Mouse (Mus musculus): ENCODE results near the gene Nhej1.

Gene Nhej1

GRCm38 (mm10) chr1:75124346-75125321, at the start of gene Nhej1:
Nhej1 (minus strand) TSS chr1:75125200.
- DNase-seq = peak; percentile 97 to 98

GRCm38 (mm10) chr1:75168472-75169464, 43.8 kb upstream of the Nhej1 start, which contains the start of gene Zfand2b:
Zfand2b (plus strand) TSS chr1:75168646.
- peak; percentile 98 to 99 for DNase-seq

- DNase-seq = no peak
Measured at GRCm38 (mm10) chr1:75168093-75168471, 43.1 kb upstream of the Nhej1 start.

GRCm38 (mm10) chr1:75160256-75160617, 35.2 kb upstream of the Nhej1 start:
- no peak for DNase-seq

GRCm38 (mm10) chr1:75159540-75160255, 34.7 kb upstream of the Nhej1 start:
- no peak for DNase-seq

- DNase-seq = no peak
Measured at GRCm38 (mm10) chr1:75158990-75159389, 34.0 kb upstream of the Nhej1 start.

- no peak for DNase-seq
Measured at GRCm38 (mm10) chr1:75155837-75156236, 30.8 kb upstream of the Nhej1 start.

GRCm38 (mm10) chr1:75148727-75149126, 23.7 kb upstream of the Nhej1 start:
- no peak for DNase-seq

- DNase-seq = no peak
Measured at GRCm38 (mm10) chr1:75147411-75148135, 22.6 kb upstream of the Nhej1 start.

GRCm38 (mm10) chr1:75145589-75145988, 20.6 kb upstream of the Nhej1 start:
- no peak for DNase-seq

GRCm38 (mm10) chr1:75142301-75143261, 17.6 kb upstream of the Nhej1 start, which contains the start of the genes Cnppd1 and Retreg2:
Cnppd1 (minus strand) TSS chr1:75142711.
Retreg2 (plus strand) TSS chr1:75142778.
- DNase-seq = peak; percentile 96 to 98

- DNase-seq = peak; percentile 75 to 83
Measured at GRCm38 (mm10) chr1:75141486-75142190, 16.6 kb upstream of the Nhej1 start.

GRCm38 (mm10) chr1:75140601-75141190, 15.7 kb upstream of the Nhej1 start:
- DNase-seq = peak; percentile 8 to 27

- DNase-seq = no peak
Measured at GRCm38 (mm10) chr1:75138448-75138847, 13.4 kb upstream of the Nhej1 start.

- no peak for DNase-seq
Measured at GRCm38 (mm10) chr1:75136730-75137129, 11.7 kb upstream of the Nhej1 start.

- no peak for DNase-seq
Measured at GRCm38 (mm10) chr1:75136293-75136692, 11.3 kb upstream of the Nhej1 start.

- DNase-seq = peak; percentile 28 to 58
Measured at GRCm38 (mm10) chr1:75133421-75134207, 8.6 kb upstream of the Nhej1 start, which contains the start of gene Slc23a3. Slc23a3 (minus strand) TSS chr1:75133890.

GRCm38 (mm10) chr1:75128641-75129040, 3.6 kb upstream of the Nhej1 start:
- DNase-seq = no peak

Measured in kidney, postnatal 4 days (tissue).